Mouse (Mus musculus) left cerebral cortex, postnatal 4 days (tissue): ENCODE results near the gene Aloxe3. TPM values are rescaled to one million over a fixed set of nuclear protein-coding genes. Genes with fewer than 3 reads are reported as not detected.

Experiments used
- DNase-seq: peaks from one replicate; pipeline ENCODE4 v3.0.0-alpha.2; 2022
- intact Hi-C: fragments of 180-260 bp; cut with DNase I; formaldehyde crosslinking; loops from one replicate; pipeline ENCODE4 v1.15.1; 2025
- total RNA-seq, 2 experiments: library from RNA; stranded (reverse); gene quantifications; 2 replicates each; pipeline ENCODE4 v1.2.3; 2021

The Aloxe3 gene
- total RNA-seq, 2 experiments from 2014 or later, result 10.8 to 13.1 TPM

DNA sequence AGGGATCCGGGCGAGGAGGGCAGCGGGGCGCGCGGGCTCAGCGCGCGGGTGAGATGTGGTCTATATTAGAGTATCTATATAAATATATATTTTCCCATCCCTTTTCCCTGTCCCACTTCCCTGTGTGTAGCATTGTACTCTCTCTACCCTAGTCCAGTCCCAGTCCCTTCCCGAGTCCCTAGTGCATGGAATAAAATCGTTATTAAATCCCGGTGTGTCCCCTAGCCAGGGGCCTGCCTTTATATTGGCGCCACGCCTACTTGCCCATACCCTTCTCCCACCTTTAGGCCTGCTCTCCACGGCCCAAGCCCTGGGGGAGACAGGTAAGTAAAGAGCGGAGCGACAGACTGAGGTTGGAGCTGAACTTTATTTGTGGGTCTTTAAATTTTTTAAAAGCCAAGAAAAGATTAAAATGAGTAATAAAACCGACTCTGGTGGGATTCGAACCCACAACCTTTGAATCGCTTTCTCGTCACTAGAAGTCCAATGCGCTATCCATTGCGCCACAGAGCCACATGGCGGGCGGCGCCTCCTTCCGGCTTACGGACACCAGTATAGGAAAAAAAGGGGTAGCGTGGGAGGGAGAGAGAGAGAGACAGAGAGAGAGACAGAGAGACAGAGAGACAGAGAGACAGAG, 2.5 kb upstream of the Aloxe3 start:
- intact Hi-C loops, result loop anchor here (2.0 kb wide), 1 partner anchor 60 kb away; no protein-coding TSS in a partner anchor
- DNase-seq, result peak; percentile 89

DNA sequence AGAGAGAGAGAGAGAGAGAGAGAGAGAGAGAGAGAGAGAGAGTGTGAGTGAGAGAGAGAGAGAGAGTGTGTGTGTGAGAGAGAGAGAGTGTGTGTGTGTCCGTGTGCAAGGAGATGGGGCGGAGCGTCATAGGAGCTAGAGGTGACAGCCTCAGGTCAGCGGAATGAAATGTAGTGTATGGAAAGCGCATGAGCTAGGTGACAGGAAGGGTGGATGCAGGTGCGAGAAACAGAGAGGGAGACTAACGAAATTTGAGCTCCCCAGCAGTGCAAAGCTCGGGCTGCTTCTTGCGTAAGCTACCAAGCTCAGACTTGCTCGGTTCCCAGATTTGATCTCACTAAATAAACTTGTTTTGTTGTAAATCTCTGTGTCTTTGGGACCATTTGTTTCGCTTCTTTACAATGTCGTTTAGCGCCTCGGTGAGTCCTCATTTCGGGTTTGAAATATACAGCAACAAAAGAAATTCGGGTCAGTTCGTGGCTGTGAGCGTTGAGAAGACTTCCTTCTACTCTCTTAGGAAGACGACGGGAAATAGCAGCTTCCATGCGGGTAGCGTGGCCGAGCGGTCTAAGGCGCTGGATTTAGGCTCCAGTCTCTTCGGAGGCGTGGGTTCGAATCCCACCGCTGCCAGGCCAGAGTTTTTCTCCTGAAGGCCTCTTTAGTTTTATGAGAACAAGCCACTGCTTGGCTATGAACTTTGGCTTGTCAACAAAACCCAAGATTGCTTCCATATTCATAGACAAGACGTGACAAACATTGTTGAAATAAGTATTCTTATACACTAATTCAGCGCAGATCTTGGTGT, 1.8 kb upstream of the Aloxe3 start:
- intact Hi-C loops, result loop anchor here (2.0 kb wide), 1 partner anchor 61 kb away; no protein-coding TSS in a partner anchor
- peak; percentile 90 for DNase-seq

DNA sequence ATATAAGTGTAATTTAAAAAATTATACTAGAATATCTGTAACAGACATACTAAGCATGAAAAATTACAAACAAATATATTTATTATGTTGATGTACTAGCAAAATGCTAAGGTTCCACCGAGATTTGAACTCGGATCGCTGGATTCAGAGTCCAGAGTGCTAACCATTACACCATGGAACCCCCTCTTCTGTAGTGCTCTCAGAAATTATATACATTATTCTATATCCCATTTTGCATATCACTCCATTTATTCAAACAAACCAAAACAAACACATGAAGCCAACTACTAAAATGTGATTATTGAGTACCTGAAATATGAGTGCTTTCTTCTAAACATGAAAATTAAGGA, 1.2 kb upstream of the Aloxe3 start:
- intact Hi-C loops, result no loop called here
- DNase-seq, result peak; percentile 53

DNA sequence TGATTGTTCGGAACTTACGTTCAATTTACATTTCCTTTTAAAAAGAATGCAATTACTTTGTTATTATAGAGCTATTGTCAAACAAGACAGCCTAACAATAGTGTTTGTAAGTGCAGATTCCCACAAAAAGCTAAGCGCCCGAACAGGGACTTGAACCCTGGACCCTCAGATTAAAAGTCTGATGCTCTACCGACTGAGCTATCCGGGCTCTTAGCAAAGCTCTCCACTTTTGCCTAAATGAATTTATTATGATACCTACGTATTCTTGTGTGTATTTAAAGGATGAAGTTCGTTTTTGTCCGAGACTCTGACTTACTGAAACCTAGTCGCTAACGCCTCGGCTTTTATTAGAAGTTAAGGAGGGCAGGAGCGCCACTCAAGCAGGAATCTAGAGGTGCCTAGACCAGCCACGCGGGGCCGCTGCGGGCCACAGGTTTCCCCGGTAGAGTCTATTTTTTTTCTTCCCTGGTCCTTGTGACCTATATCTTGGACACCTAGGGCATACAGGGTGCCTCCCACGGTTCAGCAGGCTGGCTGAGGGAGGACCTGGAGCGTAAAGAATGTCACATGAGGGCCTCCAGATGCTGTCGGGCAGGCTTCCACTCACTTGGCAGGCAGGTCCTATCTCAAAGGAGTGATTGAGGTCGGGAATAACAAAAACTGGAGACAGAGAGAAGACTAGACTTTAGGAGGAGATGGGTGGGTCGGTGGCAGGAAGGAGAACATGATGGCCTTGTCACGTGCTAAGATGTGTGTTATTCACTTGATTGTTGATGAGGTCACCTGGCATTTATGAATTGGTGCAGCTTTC, 450 bp upstream of the Aloxe3 start:
- intact Hi-C loops, result no loop called here
- peak; percentile 78 for DNase-seq

DNA sequence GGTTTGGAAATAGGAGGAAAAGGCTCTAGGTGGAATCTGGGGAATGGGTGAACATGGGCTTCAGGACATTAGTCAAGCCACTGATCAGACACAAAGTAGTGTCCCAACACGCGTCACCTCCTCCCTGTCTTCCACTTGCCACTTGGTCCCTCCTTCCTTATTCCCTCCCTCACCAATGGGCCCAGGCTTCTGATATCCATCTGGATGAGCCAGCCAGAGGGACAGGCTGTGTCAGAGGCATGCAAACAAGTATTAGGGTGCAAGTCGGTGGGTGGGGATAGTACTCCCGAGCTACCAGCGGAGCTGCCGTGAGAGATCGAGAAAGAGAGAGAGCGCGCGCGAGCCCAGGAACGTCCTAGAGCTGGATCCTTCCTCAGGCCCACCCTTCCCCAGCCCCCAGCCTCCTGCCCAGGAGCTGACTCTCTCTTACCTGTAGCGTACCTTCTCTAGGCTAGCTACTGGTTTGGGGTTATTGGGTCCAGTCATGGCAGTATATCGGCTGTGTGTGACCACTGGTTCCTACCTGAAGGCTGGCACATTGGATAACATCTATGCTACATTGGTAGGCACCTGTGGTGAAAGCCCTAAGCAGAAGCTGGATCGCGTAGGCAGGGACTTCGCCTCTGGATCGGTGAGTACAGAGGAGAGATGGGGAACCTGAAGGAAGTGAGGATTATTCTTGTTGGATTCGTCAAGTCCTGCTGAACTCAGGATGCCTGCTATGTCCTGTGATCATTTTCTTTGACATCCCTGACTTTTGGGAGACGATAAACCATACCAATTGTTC, 416 bp downstream of the Aloxe3 start:
- no peak for DNase-seq
- intact Hi-C loops, result no loop called here

DNA sequence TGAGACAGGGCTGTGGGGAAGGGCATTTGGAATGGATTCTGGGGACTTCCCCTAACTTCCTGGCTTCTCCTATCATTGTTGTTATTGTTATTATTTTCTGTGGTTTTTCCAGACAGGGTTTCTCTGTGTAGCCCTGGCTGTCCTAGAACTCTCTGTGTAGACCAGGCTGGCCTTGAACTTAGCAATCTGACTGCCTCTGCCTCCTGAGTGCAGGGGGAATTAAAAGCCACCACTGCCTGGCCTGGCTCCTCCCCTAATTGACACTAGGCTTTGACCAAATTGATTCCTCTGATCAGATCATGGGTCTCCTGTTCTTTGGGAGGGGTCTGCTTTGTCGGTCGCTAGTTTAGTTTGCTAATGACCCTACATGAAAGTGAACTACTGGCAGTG, 1.0 kb downstream of the Aloxe3 start:
- intact Hi-C loops, result no loop called here

DNA sequence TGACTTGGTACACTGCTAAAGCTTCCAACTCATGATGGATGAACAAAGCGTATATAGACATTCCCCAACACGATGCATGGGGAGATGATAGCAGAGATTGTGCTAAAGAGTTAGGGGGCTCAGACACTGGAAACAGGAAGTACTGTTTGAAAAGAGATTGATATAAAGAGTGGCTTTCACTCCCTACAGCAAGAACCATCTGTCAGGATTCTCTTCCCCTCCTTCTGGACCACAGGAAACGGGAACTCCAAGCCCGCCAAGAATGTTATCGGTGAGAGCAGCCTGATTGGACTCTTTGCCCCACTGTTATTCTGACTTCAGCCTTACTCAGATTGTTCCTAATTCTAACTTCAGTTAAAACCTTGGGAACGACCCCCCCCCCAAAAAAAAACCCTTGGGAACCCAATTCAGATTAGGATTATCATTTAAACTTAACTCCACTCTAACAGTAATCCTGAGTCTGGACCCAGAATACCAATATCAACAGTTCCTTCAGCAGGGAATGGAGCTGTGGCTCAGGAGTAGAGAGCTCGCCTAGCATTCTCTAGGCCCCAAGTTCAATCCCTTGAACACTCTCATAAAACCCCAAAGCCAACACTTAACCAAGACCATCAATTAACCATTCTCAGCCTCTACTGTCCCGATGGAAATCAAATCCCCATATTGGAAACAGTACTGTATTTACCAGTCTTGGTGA, 2.9 kb downstream of the Aloxe3 start:
- intact Hi-C loops, result no loop called here
- no peak for DNase-seq

More for the DNA sequence above, 1.0 kb downstream of the Aloxe3 start:
- DNase-seq, result no peak

DNA sequence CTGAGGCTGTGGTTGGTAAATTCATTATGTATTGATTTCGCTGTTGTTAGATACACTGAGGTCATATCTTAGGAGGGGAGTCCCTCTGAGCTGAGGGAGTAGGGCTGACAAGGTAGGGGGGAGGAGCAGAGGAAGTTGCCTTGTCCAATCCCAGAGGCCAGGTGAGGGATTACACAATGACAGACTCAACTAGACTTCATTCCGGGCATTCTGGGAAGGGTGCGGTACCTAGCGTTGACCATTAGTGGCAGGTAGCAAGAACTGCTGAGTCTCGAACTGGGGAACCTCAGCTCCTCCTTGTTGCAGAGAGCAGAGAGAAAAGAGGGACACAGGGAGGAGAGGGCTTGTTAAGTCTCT, 7.8 kb downstream of the Aloxe3 start:
- DNase-seq, result no peak
- intact Hi-C loops, result no loop called here

DNA sequence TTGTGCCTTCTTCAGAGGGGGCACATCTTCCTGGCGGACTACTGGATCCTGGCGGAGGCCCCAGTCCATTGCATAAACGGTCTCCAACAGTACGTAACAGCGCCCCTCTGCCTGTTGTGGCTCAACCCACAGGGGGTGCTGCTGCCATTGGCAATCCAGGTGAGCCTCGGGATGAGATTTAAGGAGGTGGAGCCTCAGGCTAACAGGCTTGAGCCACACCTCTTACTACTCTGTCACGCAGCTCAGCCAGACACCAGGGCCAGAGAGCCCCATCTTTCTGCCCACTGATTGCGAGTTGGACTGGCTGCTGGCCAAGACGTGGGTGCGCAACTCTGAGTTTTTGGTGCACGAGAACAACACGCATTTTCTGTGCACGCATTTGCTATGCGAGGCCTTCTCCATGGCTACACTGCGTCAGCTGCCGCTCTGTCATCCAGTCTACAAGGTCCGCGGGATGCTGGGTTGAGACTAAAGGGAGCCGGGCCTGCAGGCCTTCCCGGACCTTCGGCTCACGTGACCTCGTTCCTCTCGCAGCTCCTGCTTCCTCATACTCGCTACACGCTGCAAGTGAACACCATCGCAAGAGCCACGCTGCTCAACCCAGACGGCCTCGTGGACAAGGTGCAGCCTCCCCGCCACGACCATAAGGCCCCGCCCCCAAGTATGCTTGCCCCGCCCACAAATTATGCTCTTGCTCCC, 8.4 kb downstream of the Aloxe3 start:
- intact Hi-C loops, result no loop called here
- peak; percentile 59 for DNase-seq

DNA sequence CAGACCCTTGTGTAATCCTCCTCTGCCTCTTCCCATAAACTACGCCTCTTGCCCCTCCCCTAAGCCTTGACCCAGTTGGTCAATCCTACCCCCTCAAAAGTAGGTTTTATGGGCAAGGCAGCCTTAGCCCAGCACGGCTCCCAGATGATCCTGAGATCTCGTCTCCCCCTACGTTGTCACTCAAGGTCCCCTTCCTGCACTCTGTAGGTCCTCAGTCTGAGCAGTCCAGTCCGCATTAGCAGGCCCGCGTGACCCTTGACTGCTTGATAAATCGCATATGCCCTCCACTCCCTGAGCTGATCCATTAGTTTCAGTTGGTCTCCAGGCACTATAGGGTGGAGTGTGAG, 8.9 kb downstream of the Aloxe3 start:
- intact Hi-C loops, result no loop called here
- DNase-seq, result no peak

DNA sequence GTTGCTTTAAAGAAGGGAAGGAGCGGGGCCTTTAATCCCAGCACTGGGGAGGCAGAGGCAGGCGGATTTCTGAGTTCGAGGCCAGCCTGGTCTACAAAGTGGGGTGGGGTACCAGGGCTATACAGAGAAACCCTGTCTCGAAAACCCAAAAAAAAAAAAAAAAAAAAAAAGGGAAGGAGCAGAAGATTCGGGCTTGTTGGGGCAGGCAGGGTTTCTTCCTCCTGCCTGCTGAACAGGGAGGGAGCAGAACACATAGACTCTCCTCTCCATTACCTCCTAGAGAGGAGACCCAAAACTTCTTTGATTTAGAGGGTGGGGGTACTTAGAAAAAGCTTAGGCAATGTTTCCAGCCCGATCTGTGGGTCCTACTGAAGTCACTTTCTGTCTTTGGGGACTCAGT, 9.7 kb downstream of the Aloxe3 start:
- intact Hi-C loops, result no loop called here
- no peak for DNase-seq

DNA sequence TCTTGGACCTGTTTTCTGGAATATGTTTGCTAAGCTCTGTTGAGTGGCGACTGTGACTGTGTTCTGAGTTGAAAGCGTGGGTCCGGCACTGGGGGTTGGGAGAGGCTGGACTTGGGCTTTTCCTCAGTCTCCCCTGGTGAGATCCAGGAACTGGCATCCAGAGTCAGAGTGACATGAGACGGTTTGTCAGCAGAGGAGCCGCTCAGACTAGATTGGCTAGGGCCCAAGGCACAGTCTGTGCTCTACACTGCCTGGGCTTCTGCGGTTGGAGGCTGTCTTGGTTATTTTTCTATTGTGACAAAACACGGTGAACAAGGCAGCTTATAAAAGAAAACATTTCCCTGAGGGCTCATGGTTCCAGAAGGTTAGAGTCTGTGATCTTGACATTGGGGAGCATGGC, 21.9 kb downstream of the Aloxe3 start:
- peak; percentile 31 for DNase-seq

DNA sequence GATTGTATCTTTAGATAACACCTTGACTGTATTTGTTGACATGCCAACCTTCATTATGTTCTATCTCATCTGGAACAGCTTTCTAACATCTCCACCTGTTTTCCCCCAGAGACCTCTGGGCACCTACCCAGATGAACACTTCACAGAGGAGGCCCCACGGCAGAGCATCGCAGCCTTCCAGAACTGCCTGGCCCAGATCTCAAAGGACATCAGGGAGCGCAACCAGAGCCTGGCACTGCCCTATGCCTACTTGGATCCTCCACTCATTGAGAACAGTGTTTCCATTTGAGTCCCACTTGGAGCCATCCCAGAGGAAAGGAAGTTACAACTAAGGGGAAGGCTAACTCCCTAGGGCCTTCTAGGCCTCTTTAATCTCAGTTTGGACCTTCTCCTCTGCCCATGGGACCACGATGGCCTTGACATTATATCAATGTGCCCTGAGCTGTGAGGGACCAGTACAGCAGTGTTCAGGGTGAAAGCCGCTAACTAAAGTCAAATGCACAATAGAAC, 22.8 kb downstream of the Aloxe3 start:
- no peak for DNase-seq
- intact Hi-C loops, result no loop called here

More for the DNA sequence above, 21.9 kb downstream of the Aloxe3 start:
- intact Hi-C loops, result no loop called here

DNA sequence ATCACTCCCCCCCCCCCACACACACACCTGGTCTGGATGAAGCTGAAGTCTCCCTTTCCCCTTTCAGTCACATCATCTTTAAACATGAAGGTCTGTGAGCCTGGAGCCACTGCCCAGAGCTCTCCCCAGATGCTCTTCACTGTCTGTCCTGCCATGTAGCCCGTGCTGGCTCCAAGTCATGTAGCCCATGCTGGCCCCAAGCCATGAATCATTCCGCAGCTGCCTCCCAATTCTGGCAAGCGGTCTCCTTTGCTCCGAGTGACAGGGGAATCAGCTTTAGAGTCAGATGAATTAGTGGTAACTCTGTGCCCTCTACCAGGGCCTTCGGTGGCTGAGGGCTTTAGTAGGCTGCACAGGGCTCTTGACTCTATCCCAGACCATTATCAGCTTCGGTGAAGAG, 24.0 kb downstream of the Aloxe3 start:
- DNase-seq, result peak; percentile 81
- intact Hi-C loops, result no loop called here

DNA sequence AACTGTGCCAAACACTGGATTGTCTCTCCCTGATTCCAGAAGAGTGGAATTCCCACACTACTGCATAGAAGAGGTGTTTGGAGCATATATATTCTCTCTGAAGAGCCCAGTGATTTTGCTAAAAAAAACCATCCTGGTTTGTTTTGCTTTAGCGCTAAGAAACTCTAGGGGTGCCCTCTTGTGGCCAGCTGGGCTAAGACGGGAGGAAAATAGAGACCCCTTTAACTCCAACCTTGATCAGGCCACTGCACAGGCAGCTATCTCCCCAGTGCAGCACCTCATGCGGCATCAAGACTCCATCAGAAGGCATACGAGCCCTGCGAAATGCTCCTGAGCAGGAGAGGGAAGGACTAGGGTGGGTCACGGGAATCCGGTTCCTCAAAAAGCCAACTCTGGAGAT, 24.7 kb downstream of the Aloxe3 start:
- peak; percentile 82 for DNase-seq
- intact Hi-C loops, result no loop called here

DNA sequence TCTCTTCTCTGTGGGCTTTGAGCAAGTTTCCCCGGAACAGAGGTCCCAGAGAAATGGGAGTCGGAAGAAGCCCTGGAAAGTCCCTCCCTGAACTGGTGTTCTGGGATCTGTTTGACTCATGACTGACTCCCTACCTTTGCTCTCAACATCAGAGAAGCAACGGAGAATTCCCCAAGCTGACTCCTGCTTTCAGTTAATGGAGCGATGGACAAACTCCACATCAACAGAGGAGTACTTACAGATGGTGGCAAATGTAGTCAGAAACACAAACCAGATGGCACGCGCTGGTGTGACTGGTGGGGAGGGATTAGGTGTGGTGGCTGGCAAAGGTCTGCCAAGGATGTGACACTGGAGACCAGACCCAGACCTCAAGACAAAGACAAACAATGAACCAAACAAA, 25.3 kb downstream of the Aloxe3 start:
- intact Hi-C loops, result no loop called here

DNA sequence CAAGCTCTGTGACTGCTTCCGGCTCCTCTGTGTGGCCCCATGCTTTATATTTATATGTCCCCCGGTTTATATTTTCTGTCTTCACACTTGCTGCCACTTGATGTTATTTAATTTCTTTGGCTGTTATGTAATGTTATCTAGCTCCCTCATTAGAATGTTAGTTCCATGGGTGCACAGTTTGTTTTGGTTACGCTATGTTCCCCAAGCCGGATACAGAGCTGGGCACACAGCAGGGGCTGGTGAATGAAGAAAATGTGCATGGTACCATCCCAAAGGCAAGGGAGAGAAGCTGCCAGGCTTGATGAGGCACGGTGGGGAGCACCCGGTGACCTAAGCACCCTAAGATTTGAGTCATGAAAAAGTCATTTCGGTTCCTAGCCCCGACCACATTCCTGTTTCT, 28.1 kb downstream of the Aloxe3 start:
- intact Hi-C loops, result no loop called here

More for the DNA sequence above, 25.3 kb downstream of the Aloxe3 start:
- DNase-seq, result no peak

DNA sequence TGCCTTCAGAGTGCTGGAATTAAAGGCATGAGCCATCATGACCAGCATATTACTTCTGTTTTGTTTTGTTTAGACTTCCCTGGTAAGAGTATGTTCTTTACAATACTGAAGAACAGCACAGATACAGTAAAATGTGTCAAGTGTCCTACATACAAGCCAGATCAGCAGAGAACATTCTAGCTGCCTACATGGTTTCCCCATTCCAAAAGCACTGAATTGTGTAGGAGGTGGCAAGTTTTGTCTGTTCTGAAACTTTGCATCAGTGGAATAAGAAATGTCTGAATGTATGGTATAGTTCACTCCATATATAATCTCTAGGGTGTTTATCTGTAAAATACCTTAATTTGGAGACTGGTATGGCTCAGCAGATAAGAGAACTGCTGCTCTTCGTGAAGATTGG, 29.7 kb downstream of the Aloxe3 start:
- DNase-seq, result no peak
- intact Hi-C loops, result no loop called here

More for the DNA sequence above, 28.1 kb downstream of the Aloxe3 start:
- no peak for DNase-seq

DNA sequence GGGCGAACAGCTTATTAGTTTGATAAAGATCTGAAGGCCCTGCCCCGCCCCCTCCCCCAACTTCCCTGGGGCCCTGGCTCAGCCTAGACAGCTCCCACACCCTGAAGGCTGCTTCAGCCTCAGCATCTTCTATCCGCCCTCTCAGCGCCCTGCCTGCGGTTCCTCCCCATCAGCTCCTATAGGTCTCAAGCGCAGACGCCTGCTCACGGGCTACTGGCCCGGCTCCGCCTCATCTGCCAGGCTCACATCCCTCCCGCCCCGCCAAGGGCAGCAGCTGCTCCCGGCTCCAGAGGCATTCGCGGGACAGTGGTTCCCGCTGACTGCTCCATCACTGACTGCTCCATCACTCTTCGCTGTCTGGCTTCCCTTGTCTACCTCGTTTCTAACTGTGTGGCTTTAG, 31.1 kb downstream of the Aloxe3 start, which contains the start of gene Alox12b:
Gene Alox12b (plus strand): TSS at position 190 of the 400 bp plus-strand sequence.
- DNase-seq, result peak; percentile 64
- intact Hi-C loops, result no loop called here
